Mouse (Mus musculus) CH12.LX (cell line): Measurements from ENCODE around the gene Spon2.

Experiments
- CTCF ChIP-seq, 2 experiments: IDR thresholded peaks in 1 of 2; conservative IDR thresholded peaks in 1 of 2; 2 replicates each; pipeline ENCODE4 v1.5.1; 2011 to 2012; ENCODE audit warnings: low read depth in 2 of 2, low read length in 2 of 2, improper control_type of control experiment in 1 of 2, inconsistent platforms in 1 of 2, mild to moderate bottlenecking in 1 of 2, moderate library complexity in 1 of 2
- E2F4 ChIP-seq: IDR thresholded peaks from 2 replicates; pipeline ENCODE4 v1.6.1; 2011; ENCODE audit warnings: low read depth, low read length, improper control_type of control experiment; ENCODE audit not compliant: insufficient replicate concordance
- GABPA ChIP-seq: IDR thresholded peaks from 2 replicates; pipeline ENCODE4 v1.6.1; 2012; ENCODE audit warnings: low read depth, low read length, improper control_type of control experiment, inconsistent platforms; ENCODE audit not compliant: insufficient replicate concordance
- MAFK ChIP-seq: IDR thresholded peaks from 2 replicates; pipeline ENCODE4 v1.6.1; 2011; ENCODE audit warnings: low read length, improper control_type of control experiment; ENCODE audit not compliant: insufficient replicate concordance
- MAX ChIP-seq: IDR thresholded peaks from 2 replicates; pipeline ENCODE4 v1.6.1; 2011; ENCODE audit warnings: low read length, improper control_type of control experiment
- MAZ ChIP-seq: IDR thresholded peaks from 2 replicates; pipeline ENCODE4 v1.6.1; 2012; ENCODE audit warnings: low read depth, mild to moderate bottlenecking, inconsistent platforms, low read length, improper control_type of control experiment, moderate library complexity
- MEF2A ChIP-seq: IDR thresholded peaks from 2 replicates; pipeline ENCODE4 v1.6.1; 2014; ENCODE audit warnings: low read depth, mild to moderate bottlenecking, inconsistent platforms, low read length, improper control_type of control experiment, borderline replicate concordance
- MYC ChIP-seq: IDR thresholded peaks from 2 replicates; pipeline ENCODE4 v1.6.1; 2011; ENCODE audit warnings: low read depth, mild to moderate bottlenecking, improper control_type of control experiment, low read length
- POLR2A ChIP-seq: IDR thresholded peaks from 2 replicates; pipeline ENCODE4 v1.6.1; 2011; ENCODE audit warnings: low read depth, mild to moderate bottlenecking, improper control_type of control experiment, low read length
- SMC3 ChIP-seq: IDR thresholded peaks from 2 replicates; pipeline ENCODE4 v1.6.1; 2011; ENCODE audit warnings: low read depth, low read length, improper control_type of control experiment
- USF2 ChIP-seq: conservative IDR thresholded peaks from 2 replicates; pipeline ENCODE4 v1.6.1; 2011; ENCODE audit warnings: low read depth, low read length, improper control_type of control experiment
- ZKSCAN1 ChIP-seq: IDR thresholded peaks from 2 replicates; pipeline ENCODE4 v1.6.1; 2012; ENCODE audit warnings: low read depth, inconsistent platforms, low read length, improper control_type of control experiment, borderline replicate concordance
- ZNF384 ChIP-seq: IDR thresholded peaks from 2 replicates; pipeline ENCODE4 v1.6.1; 2012; ENCODE audit warnings: low read depth, low read length, improper control_type of control experiment, inconsistent platforms

- peak in 1 of 2 experiments; percentile 7; a peak in 1 of 4 replicates for TF ChIP-seq CTCF (conservative IDR thresholded peaks at IDR 0.05 in 1 of 2, IDR thresholded peaks at IDR 0.05 in 1 of 2; ENCODE audit: low read depth in 2 of 2, low read length in 2 of 2)
- no peak for TF ChIP-seq POLR2A
- TF ChIP-seq SMC3: no peak
- no peak for TF ChIP-seq E2F4
- no peak for TF ChIP-seq MAX
- no peak for TF ChIP-seq ZNF384
- no peak for TF ChIP-seq USF2
- TF ChIP-seq ZKSCAN1: no peak
- TF ChIP-seq GABPA: no peak
- no peak for TF ChIP-seq MAZ
- TF ChIP-seq MAFK: no peak
- no peak for TF ChIP-seq MYC
- TF ChIP-seq MEF2A: no peak
Observed at GRCm38 (mm10) chr5:33247387-33247786, 29.1 kb upstream of the Spon2 start.
